Mouse (Mus musculus): ENCODE data around the gene Aldoart2.
A peak's percentile ranks its signal among the peaks of the same experiment; 100 is the strongest.
"Not testable (repeated sequence)": the region's sequence is repeated elsewhere in the genome, so short reads cannot be mapped to it uniquely, and the experiment has no call there.

Gene Aldoart2

GRCm38 (mm10) chr12:55565867-55566266 lies 828 bp downstream of the Aldoart2 start:
- Histone ChIP-seq H3K27me3 (ENCODE audit: control insufficient read depth, insufficient read depth, low read length, poor library complexity, severe bottlenecking) (no peaks in the 10 kb centered on the region), H3K36me3 (ENCODE audit: control insufficient read depth, insufficient read depth, low read length, poor library complexity, severe bottlenecking) (no peaks in the 10 kb centered on the region)
- DNase-seq (ENCODE audit: low read depth, low spot score): no peak

- no peak for DNase-seq (ENCODE audit: low read depth, low spot score)
- Histone ChIP-seq H3K27me3 (ENCODE audit: control insufficient read depth, insufficient read depth, low read length, poor library complexity, severe bottlenecking) (no peaks in the 10 kb centered on the region), H3K36me3 (ENCODE audit: control insufficient read depth, insufficient read depth, low read length, poor library complexity, severe bottlenecking) (no peaks in the 10 kb centered on the region)
Measured at GRCm38 (mm10) chr12:55566837-55567236, 1.8 kb downstream of the Aldoart2 start.

GRCm38 (mm10) chr12:55568466-55568865 lies 3.4 kb downstream of the Aldoart2 start:
- DNase-seq (ENCODE audit: low read depth, low spot score): no peak
- H3K27me3 ChIP-seq (ENCODE audit: control insufficient read depth, insufficient read depth, low read length, poor library complexity, severe bottlenecking): no peaks in the 10 kb centered on the region

GRCm38 (mm10) chr12:55569676-55570075 lies 4.6 kb downstream of the Aldoart2 start:
- DNase-seq (ENCODE audit: low read depth, low spot score): no peak
- no peaks in the 10 kb centered on the region for H3K36me3 ChIP-seq (ENCODE audit: control insufficient read depth, insufficient read depth, low read length, poor library complexity, severe bottlenecking)
- H3K27me3 ChIP-seq (ENCODE audit: control insufficient read depth, insufficient read depth, low read length, poor library complexity, severe bottlenecking): no peaks in the 10 kb centered on the region

More at GRCm38 (mm10) chr12:55568466-55568865, 3.4 kb downstream of the Aldoart2 start:
- H3K36me3 ChIP-seq (ENCODE audit: control insufficient read depth, insufficient read depth, low read length, poor library complexity, severe bottlenecking): no peaks in the 10 kb centered on the region

- Histone ChIP-seq H3K36me3 (ENCODE audit: control insufficient read depth, insufficient read depth, low read length, poor library complexity, severe bottlenecking) (no peaks in the 10 kb centered on the region), H3K27me3 (ENCODE audit: control insufficient read depth, insufficient read depth, low read length, poor library complexity, severe bottlenecking) (no peaks in the 10 kb centered on the region)
- DNase-seq (ENCODE audit: low read depth, low spot score): no peak
Measured at GRCm38 (mm10) chr12:55570646-55571045, 5.6 kb downstream of the Aldoart2 start.

GRCm38 (mm10) chr12:55571181-55571580 lies 6.1 kb downstream of the Aldoart2 start:
- H3K36me3 ChIP-seq (ENCODE audit: control insufficient read depth, insufficient read depth, low read length, poor library complexity, severe bottlenecking): no peaks in the 10 kb centered on the region
- H3K27me3 ChIP-seq (ENCODE audit: control insufficient read depth, insufficient read depth, low read length, poor library complexity, severe bottlenecking): no peaks in the 10 kb centered on the region
- no peak for DNase-seq (ENCODE audit: low read depth, low spot score)

GRCm38 (mm10) chr12:55571661-55572060 lies 6.6 kb downstream of the Aldoart2 start:
- Histone ChIP-seq H3K27me3 (ENCODE audit: control insufficient read depth, insufficient read depth, low read length, poor library complexity, severe bottlenecking) (no peaks in the 10 kb centered on the region), H3K36me3 (ENCODE audit: control insufficient read depth, insufficient read depth, low read length, poor library complexity, severe bottlenecking) (no peaks in the 10 kb centered on the region)
- DNase-seq (ENCODE audit: low read depth, low spot score): no peak

- DNase-seq (ENCODE audit: low read depth, low spot score): no peak
- no peaks in the 10 kb centered on the region for H3K36me3 ChIP-seq (ENCODE audit: control insufficient read depth, insufficient read depth, low read length, poor library complexity, severe bottlenecking)
- H3K27me3 ChIP-seq (ENCODE audit: control insufficient read depth, insufficient read depth, low read length, poor library complexity, severe bottlenecking): no peaks in the 10 kb centered on the region
Measured at GRCm38 (mm10) chr12:55573089-55573488, 8.1 kb downstream of the Aldoart2 start.

- no peak for DNase-seq (ENCODE audit: low read depth, low spot score)
- no peaks in the 10 kb centered on the region for H3K27me3 ChIP-seq (ENCODE audit: control insufficient read depth, insufficient read depth, low read length, poor library complexity, severe bottlenecking)
- H3K36me3 ChIP-seq (ENCODE audit: control insufficient read depth, insufficient read depth, low read length, poor library complexity, severe bottlenecking): no peaks in the 10 kb centered on the region
Measured at GRCm38 (mm10) chr12:55573794-55574193, 8.8 kb downstream of the Aldoart2 start.

- not testable (repeated sequence) for H3K36me3 ChIP-seq (ENCODE audit: control insufficient read depth, insufficient read depth, low read length, poor library complexity, severe bottlenecking); DNase-seq (ENCODE audit: low read depth, low spot score); H3K27me3 ChIP-seq (ENCODE audit: control insufficient read depth, insufficient read depth, low read length, poor library complexity, severe bottlenecking)
Measured at GRCm38 (mm10) chr12:55586936-55587335, 21.9 kb downstream of the Aldoart2 start.

GRCm38 (mm10) chr12:55598537-55598886 lies 33.5 kb downstream of the Aldoart2 start:
- Histone ChIP-seq H3K27me3 (ENCODE audit: control insufficient read depth, insufficient read depth, low read length, poor library complexity, severe bottlenecking) (no peaks in the 10 kb centered on the region; the same call in 1 of the 2 replicates), H3K36me3 (ENCODE audit: control insufficient read depth, insufficient read depth, low read length, poor library complexity, severe bottlenecking) (no peaks in the 10 kb centered on the region)
- no peak for DNase-seq (ENCODE audit: low read depth, low spot score)

- DNase-seq (ENCODE audit: low read depth, low spot score): no peak
- H3K36me3 ChIP-seq (ENCODE audit: control insufficient read depth, insufficient read depth, low read length, poor library complexity, severe bottlenecking): no peaks in the 10 kb centered on the region
- H3K27me3 ChIP-seq (ENCODE audit: control insufficient read depth, insufficient read depth, low read length, poor library complexity, severe bottlenecking): no peaks in the 10 kb centered on the region; the same call in 1 of the 2 replicates
Measured at GRCm38 (mm10) chr12:55598887-55599561, 34.0 kb downstream of the Aldoart2 start, which contains the start of gene Insm2. Gene Insm2, plus strand, starts transcription at chr12:55599427.

GRCm38 (mm10) chr12:55599639-55600502 lies 34.8 kb downstream of the Aldoart2 start:
- no peaks in the 10 kb centered on the region; the same call in 1 of the 2 replicates for H3K27me3 ChIP-seq (ENCODE audit: control insufficient read depth, insufficient read depth, low read length, poor library complexity, severe bottlenecking)
- peak; percentile 20 for DNase-seq (ENCODE audit: low read depth, low spot score)
- H3K36me3 ChIP-seq (ENCODE audit: control insufficient read depth, insufficient read depth, low read length, poor library complexity, severe bottlenecking): no peaks in the 10 kb centered on the region

GRCm38 (mm10) chr12:55600503-55600994 lies 35.5 kb downstream of the Aldoart2 start:
- DNase-seq (ENCODE audit: low read depth, low spot score): no peak
- H3K27me3 ChIP-seq (ENCODE audit: control insufficient read depth, insufficient read depth, low read length, poor library complexity, severe bottlenecking): no peaks in the 10 kb centered on the region; the same call in 1 of the 2 replicates
- no peaks in the 10 kb centered on the region for H3K36me3 ChIP-seq (ENCODE audit: control insufficient read depth, insufficient read depth, low read length, poor library complexity, severe bottlenecking)

- Histone ChIP-seq H3K36me3 (ENCODE audit: control insufficient read depth, insufficient read depth, low read length, poor library complexity, severe bottlenecking) (0 out of 2 replicates have a peak, but pooled peaks cover 2% of the 10 kb centered on the region), H3K27me3 (ENCODE audit: control insufficient read depth, insufficient read depth, low read length, poor library complexity, severe bottlenecking) (no peaks in the 10 kb centered on the region; the same call in 1 of the 2 replicates)
- DNase-seq (ENCODE audit: low read depth, low spot score): no peak
Measured at GRCm38 (mm10) chr12:55604411-55604810, 39.4 kb downstream of the Aldoart2 start.
